Mouse (Mus musculus) urinary bladder, postnatal 14 days (tissue): Measurements from ENCODE around the gene Umod.

Experiments
- DNase-seq: peaks from one replicate; pipeline ENCODE4 v3.0.0; 2021; ENCODE audit warnings: low spot score

Gene Umod

GRCm38 (mm10) chr7:119441938-119442337, 37.1 kb downstream of the Umod start:
- no peak for DNase-seq

DNA sequence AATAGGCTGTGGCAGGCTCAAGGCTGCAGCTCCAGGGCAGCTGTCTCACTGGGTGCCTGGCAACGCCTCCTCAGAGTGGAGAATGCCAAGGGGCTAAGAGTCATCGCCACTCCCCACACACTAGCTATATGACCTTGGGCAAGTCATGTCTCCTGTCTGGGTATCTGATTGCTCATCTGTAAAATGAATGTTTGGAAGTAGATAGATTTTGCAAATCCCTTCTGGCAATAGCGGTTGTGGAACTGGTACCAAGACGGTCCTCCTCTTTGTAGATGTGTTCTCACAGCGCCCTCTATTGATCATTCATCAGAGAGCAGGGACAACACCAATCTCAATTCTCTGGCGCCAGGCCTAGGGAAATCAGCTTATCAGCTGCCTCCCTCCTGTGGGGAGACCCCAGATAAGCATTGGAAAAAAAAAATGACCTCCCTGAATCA, 51.9 kb downstream of the Umod start:
- no peak for DNase-seq

- DNase-seq, result no peak
These were observed 58.4 kb downstream of the Umod start for GRCm38 (mm10) chr7:119420730-119421129.

- no peak for DNase-seq
These were observed 60.6 kb downstream of the Umod start for GRCm38 (mm10) chr7:119418523-119418922.
